Mouse (Mus musculus) lung, postnatal 4 days (tissue): ENCODE results near the gene Zdhhc12.
A peak's percentile ranks its signal among the peaks of the same experiment; 100 is the strongest.

Experiments
- DNase-seq, 2 experiments: peaks; one replicate each; pipeline ENCODE4 v3.0.0; 2021

Gene Zdhhc12

GRCm38 (mm10) chr2:30095882-30096527, 2.6 kb upstream of the Zdhhc12 start:
- peak; percentile 49 to 75 for DNase-seq

GRCm38 (mm10) chr2:30094208-30094588, 750 bp upstream of the Zdhhc12 start:
- peak in 1 of 2 experiments; percentile 21 for DNase-seq

DNA sequence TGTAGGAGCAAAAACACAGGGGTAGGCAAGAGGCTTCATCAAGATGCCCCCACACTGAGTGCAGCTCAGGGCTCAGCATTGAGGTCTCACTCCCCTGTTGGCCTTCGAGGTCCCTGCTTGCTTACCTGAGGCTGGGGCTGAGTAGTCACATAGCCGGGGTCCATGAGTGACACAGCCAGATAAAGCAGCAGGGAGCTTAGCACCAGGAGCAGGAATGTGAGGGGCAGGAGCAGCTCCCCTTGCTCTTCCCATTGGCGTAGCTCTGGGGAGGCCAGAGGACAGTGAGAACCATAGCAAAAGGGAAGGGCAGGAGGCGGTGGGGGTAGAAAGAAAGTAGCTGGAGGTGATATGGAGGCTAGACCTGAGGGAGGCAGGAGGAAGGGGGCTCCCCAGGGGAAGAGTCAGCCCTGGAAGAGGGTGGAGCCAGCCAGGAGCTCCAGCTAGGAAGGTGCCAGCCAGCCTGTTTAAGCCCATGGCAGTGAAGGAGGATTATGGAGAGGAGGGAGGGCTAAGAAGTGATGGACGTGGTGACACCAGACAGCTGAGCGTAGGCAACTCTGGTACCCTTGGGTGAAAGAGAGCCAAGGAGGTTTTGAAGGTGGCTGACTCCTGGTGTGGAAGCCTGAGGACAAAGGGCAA, 1.0 kb downstream of the Zdhhc12 start:
- DNase-seq = peak in 1 of 2 experiments; percentile 21

GRCm38 (mm10) chr2:30091521-30091920, 1.9 kb downstream of the Zdhhc12 start:
- peak in 1 of 2 experiments; percentile 20 for DNase-seq

GRCm38 (mm10) chr2:30087310-30087709, 6.1 kb downstream of the Zdhhc12 start:
- DNase-seq = no peak

GRCm38 (mm10) chr2:30084632-30085031, 8.8 kb downstream of the Zdhhc12 start:
- DNase-seq = peak in 1 of 2 experiments; percentile 20

DNA sequence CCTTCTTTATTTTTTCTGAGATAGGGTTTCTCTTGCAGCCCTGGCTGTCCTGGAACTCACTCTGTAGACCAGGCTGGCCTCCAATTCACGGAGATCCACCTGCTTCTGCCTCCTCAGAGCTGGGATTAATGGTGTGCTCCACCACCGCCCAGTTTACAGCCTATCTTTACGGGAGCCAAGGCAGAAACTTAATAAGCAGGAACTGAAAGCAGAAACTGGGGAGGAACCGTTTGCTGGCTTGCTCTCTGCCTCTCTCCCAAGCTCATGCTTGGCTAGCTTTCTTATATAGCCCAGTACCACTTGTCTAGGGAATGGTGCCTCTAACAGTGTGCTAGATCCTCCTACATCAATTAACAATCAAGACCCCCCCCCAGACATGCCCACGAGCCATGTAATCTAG, 9.3 kb downstream of the Zdhhc12 start:
- no peak for DNase-seq

DNA sequence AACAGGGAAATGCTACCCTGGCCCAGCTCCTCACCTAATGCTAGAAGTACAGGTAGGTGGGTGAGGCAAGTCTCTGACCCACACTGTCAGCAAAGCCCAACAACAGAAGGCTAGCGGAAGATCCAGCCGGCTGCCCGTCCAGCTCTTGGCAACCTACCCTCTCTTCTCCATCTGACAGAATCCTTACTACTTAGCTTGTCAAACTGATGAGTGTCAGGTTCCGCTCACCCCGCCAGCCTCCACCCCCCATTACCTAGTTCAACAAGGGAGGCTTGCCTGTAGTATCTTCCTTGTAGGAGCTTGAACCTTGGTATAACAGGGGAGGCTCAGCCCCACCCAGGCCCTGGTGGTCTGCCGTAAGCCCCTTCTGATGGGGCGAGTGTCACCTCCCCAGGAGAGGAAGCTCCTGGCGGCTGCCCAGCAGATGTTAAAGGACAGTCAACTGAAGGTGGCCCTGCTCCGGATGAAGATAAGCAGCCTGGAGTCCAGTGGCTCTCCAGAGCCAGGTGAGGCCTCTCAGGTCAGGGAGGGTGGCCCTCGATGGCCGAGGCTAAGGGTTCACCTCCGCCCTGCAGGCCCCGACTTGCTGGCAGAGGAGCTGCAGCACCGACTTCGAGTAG, 13.2 kb downstream of the Zdhhc12 start:
- DNase-seq = no peak

DNA sequence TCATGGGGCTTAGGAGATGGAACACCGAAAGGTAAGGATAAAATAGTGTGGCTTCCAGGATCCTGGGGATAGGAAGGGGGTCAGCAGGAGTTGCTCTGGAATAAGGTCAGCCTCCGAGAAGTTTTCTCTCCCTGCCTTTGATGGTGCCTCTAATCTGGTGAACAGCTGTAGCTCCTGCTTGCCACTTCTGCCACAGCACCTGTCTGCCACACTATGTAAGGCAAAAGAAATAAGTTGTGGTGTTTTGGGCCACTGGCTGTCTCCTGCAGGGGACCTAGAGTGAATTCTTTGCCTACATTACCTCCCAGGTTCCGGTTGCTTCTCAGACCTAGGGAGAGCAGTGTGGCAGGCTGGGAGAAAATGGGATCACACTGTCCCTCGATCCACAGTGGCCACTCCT, 14.7 kb downstream of the Zdhhc12 start:
- no peak for DNase-seq

- DNase-seq = peak; percentile 62 to 82
Observed at GRCm38 (mm10) chr2:30078349-30078712, 15.1 kb downstream of the Zdhhc12 start.

DNA sequence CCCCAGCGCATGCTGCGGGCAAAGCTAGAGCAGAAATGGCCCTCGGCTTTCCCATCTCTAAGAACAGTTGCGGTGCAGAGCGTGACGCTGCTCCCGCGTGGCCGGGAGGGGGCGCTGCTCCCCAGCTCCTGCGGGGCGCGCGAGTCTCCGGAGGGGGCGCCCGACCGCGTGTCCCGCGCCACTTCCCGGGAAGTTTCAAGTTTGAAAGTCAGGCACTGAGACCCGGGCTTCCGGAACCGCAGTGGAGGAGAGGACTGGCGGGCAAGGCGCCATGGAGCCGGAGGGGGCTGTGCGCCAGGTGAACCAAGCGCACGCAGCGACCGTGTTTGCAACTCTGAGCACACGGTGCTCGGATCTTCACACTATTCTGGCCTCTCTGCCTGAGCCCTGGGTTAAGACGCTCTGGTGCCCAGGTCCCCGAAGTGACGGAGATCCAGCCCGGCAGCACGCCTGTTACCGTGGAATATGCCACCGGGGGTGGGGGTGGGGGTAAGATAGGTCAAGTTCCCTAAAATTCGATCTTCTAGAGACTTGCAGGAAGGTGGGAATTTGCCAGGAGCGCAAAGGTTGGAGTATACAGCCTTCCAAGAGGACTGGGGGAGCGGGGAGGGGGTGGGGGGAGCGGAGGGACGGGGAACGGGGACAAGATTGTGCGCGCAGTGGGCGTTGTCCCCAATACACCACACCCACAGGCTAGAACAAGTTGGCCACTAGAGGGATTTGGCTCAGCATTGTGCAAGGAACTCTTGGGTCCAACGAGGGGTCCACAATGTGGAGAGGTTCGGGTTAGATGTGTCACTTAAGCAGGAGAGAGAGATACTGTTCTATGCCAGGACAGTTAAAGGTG, 15.7 kb downstream of the Zdhhc12 start, which contains the start of gene Pkn3:
TSS of gene Pkn3 (plus strand) at position 183 of the 847 bp plus-strand sequence.
- DNase-seq = peak; percentile 92 to 93

GRCm38 (mm10) chr2:30076959-30077358, 16.5 kb downstream of the Zdhhc12 start:
- no peak for DNase-seq

DNA sequence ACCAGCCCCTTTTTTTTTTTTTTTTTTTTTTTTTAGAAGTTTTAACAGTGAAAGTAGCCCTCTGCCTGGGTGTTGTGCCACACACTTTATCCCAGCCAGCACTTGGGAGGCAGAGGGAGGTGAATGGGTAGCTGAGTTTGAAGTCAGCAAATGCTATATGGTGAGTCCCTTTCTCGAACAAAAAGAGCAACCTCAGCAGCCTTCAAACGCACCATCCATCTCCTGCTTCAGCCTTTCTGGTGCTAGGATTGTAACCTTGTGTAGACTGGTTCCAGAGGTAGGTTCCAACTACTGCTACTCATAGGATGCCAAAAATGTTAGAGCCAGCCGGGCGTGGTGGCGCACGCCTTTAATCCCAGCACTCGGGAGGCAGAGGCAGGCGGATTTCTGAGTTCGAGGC, 17.0 kb downstream of the Zdhhc12 start:
- DNase-seq = no peak

DNA sequence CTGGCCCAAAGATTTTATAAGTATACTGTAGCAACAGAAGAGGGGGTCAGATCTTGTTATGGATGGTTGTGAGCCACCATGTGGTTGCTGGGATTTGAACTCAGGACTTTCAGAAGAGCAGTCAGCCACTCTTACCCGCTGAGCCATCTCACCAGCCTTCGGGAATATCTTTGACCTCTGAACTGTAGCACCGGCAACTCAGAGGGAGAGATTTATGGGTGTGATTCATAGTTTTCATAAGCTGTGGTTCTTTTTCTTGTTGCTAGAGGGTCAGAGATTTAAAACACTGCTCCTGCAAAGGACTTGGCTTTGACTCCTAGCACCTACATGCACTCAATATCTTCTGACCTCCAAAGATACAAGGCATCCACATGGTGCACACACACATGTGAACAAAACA, 17.8 kb downstream of the Zdhhc12 start:
- no peak for DNase-seq

- DNase-seq = no peak
Observed at GRCm38 (mm10) chr2:30073285-30073684, 20.2 kb downstream of the Zdhhc12 start.

- DNase-seq = no peak
Observed at GRCm38 (mm10) chr2:30072875-30073274, 20.6 kb downstream of the Zdhhc12 start.

DNA sequence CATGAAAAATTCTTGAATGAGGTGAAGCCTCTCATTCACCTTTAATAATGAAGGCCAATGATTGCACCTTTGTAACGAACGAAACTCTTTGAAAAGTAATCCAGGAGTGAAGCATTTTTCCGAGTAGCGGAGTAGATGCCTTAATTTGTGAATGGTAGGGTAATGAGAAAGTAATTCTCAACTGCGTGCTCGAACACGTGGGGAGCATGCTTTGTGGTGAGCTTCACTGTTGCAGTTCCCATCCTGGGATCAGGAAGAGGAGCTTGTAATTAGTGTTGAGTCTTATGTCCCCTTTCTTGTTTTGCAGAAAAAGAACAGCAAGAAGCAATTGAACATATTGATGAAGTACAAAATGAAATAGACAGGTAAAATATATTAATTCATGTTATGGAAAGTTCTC, 25.5 kb downstream of the Zdhhc12 start:
- no peak for DNase-seq

- DNase-seq = peak; percentile 63 to 68
Observed at GRCm38 (mm10) chr2:30067031-30067888, 26.2 kb downstream of the Zdhhc12 start.

DNA sequence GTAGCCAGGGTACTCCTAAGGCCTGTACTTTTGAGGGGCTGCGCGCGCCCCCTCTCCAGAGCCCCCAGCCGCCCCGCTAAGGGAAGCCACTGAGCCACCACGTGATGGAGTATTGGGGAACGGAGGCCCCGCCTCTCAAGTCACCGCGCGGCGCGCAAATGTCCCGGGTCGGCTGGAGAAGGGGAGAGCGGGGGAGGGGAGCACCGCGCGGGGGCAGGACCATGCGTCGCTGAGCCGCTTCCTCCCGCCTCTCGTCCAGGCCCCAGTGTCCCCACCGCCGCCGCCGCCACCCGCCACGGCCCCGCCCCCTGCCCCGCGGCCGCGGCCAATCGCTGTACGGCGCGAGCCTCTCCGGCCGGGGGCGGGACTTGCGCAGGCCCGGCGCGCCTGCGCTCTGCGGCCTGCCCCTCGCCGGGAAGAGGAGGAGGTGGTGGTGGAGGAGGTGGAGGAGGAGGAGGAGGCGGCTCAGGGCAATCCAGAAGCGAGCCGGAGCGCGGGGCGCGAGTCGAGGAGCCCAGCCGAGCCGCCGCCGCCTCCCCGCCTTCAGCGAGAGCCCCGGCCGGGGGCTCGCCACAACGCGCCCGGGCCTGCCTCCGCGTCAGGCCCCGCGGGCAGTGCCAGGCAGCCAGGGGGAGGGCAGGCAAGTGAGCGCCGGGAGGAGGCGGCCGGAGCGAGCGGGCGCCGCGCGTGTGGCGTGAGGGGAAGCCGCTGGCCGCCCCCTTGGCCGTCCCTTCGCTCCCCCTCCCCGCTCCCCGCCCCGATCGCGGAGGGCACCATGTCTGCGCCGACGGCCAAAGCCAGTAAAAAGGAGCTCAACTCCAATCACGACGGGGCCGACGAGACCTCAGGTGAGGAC, 27.2 kb downstream of the Zdhhc12 start:
- peak; percentile 97 to 99 for DNase-seq

DNA sequence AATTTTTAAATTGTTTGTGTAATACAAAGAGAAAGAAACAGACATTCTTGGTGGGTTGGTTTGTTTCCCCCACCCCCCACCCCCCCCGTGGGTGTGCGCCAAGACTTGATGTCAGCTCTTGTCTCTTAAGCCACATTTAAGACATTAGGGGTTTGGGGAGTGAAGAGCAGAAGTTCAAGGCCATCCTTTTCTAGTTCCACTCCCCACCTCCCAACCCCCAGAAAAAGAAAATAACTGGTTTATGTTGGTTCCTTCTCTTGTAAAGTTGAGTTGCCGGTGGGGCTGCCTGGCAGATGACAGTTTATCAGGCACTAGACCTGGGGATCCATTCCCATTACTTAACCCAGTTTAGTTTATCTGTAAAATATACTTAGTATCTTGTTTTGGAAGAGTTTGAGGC, 29.1 kb downstream of the Zdhhc12 start:
- no peak for DNase-seq

DNA sequence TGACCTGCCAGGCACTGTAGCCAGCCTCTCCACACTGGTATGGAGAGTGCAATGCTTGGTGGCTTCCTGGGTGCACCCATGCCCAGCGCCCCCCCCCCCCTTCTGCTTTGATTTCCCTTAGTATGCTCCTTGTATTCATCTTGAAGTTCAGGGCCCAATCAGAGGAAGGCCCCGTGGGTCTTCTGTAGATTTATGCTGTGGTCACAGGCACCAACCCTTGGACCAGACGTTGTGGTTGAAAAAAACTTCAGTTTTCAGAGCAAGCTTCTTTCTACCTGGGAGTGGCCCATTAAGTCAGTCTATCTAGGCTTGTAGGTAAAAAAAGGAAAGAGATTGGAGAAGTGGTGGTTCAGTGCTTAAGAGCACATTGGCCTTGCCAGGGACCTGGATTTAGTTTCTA, 29.7 kb downstream of the Zdhhc12 start:
- DNase-seq = no peak
